ENCODE assay signal across 35 mouse cellular contexts in the genomic region with DNA sequence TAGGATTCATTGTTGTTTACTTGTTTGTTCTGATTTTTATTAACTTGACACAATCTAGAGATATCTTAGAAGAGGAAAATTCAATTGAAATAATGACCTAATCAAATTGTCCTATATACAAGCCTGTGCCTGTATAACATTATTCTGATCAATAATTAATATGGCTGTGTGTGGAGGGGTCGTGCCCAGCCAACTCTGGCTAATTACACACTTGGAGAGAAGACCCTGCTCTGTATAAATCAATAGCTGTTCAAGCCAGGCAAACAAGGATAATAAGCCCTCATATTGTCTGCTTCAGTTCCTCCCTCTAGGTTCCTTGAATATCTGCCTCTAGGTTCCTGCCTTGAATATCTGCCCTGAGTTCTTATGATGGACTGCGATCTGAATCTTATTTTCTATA.
"Had no signal": no experiment of that assay in that cellular context is flagged by ENCODE, and none has a peak within 500 bp of the region (broad histone marks: within the 10 kb centered on the region; RNA-seq: fewer than 3 reads in every experiment).

No protein-coding gene starts in this region.

- H3K27me3 ChIP-seq: heart, embryonic 12.5 days; heart, embryonic 13.5 days; heart, embryonic 15.5 days; hindbrain, embryonic 12.5 days; hindbrain, embryonic 13.5 days; hindbrain, embryonic 15.5 days; intestine, embryonic 15.5 days; kidney, embryonic 15.5 days had no signal

- H3K9ac ChIP-seq: heart, embryonic 12.5 days; heart, embryonic 13.5 days; heart, embryonic 15.5 days; hindbrain, embryonic 12.5 days; hindbrain, embryonic 13.5 days; hindbrain, embryonic 14.5 days; hindbrain, embryonic 15.5 days; intestine, embryonic 15.5 days; kidney, embryonic 15.5 days had no signal

- H3K4me3 ChIP-seq: heart, adult 2 months; heart, embryonic 10.5 days; heart, embryonic 12.5 days; heart, embryonic 13.5 days; heart, embryonic 15.5 days; hindbrain, embryonic 10.5 days; hindbrain, embryonic 12.5 days; hindbrain, embryonic 13.5 days; hindbrain, embryonic 15.5 days; intestine, embryonic 15.5 days; kidney, embryonic 15.5 days; layer of hippocampus, adult 2 months had no signal

- H3K27ac ChIP-seq: heart, adult 2 months; heart, embryonic 10.5 days; heart, embryonic 13.5 days; heart, embryonic 15.5 days; hindbrain, embryonic 10.5 days; hindbrain, embryonic 12.5 days; hindbrain, embryonic 13.5 days; hindbrain, embryonic 14.5 days; hindbrain, embryonic 15.5 days; hindbrain, postnatal 0 days; intestine, embryonic 15.5 days; kidney, embryonic 15.5 days; kidney, postnatal 0 days; layer of hippocampus, adult 2 months had no signal

- H3K4me1 ChIP-seq: heart, embryonic 10.5 days; heart, embryonic 12.5 days; heart, embryonic 13.5 days; heart, embryonic 15.5 days; hindbrain, embryonic 10.5 days; hindbrain, embryonic 12.5 days; hindbrain, embryonic 13.5 days; hindbrain, embryonic 15.5 days; intestine, embryonic 15.5 days; kidney, embryonic 15.5 days had no signal

- DNase-seq: heart, adult 2 months; heart, postnatal 10 days; heart, postnatal 14 days; heart, postnatal 36 days; heart, postnatal 4 days; kidney, adult 11 months; kidney, adult 18-20 months; kidney, adult 2 months; kidney, adult 8-10 months; kidney, adult 9 months; kidney, postnatal 10 days; kidney, postnatal 14 days; kidney, postnatal 25 days; kidney, postnatal 36 days; kidney, postnatal 4 days; layer of hippocampus, adult 9-11 months had no signal

- H3K9me3 ChIP-seq: heart, embryonic 10.5 days; heart, embryonic 12.5 days; heart, embryonic 13.5 days; heart, embryonic 15.5 days; hindbrain, embryonic 10.5 days; hindbrain, embryonic 12.5 days; hindbrain, embryonic 13.5 days; hindbrain, embryonic 15.5 days; intestine, embryonic 15.5 days; kidney, embryonic 15.5 days had no signal

- H3K36me3 ChIP-seq: heart, embryonic 10.5 days; heart, embryonic 12.5 days; heart, embryonic 13.5 days; heart, embryonic 15.5 days; hindbrain, embryonic 10.5 days; hindbrain, embryonic 12.5 days; hindbrain, embryonic 13.5 days; hindbrain, embryonic 15.5 days; intestine, embryonic 15.5 days; kidney, embryonic 15.5 days had no signal

- ATAC-seq: hindbrain, embryonic 16.5 days; hindbrain, postnatal 0 days; inflammation-experienced regulatory T-cells, adult 6 months; intestine, embryonic 15.5 days; intestine, embryonic 16.5 days; intestine, postnatal 0 days had no signal

- H3K4me2 ChIP-seq: heart, embryonic 11.5 days; heart, embryonic 12.5 days; heart, embryonic 13.5 days; heart, embryonic 15.5 days; hindbrain, embryonic 12.5 days; hindbrain, embryonic 13.5 days; hindbrain, embryonic 14.5 days; hindbrain, embryonic 15.5 days; intestine, embryonic 15.5 days; kidney, embryonic 15.5 days had no signal
